Mouse (Mus musculus): ENCODE results near the gene Zranb1.

- TF ChIP-seq POLR2A (IDR thresholded peaks at IDR 0.05; ENCODE audit: low read depth, low read length) (no peak), CTCF (IDR thresholded peaks at IDR 0.05; ENCODE audit: extremely low read depth, insufficient read length, insufficient replicate concordance, low read depth, low read length) (no peak)
These were observed 3.8 kb downstream of the Zranb1 start for GRCm38 (mm10) chr7:132934743-132935142.

Data from small intestine, adult 2 months (tissue).